Mouse (Mus musculus): Measurements from ENCODE around the gene Naaladl1. TPM values are rescaled to one million over a fixed set of nuclear protein-coding genes. Genes with fewer than 3 reads are reported as not detected.

The Naaladl1 gene
- total and polyA plus RNA-seq, 3 experiments, result 0.35 to 1.7 TPM; not detected in 1

GRCm38 (mm10) chr19:6113116-6113515, 7.5 kb downstream of the Naaladl1 start:
- DNase-seq (ENCODE audit: low read depth, low spot score), result no peak
- peaks cover 0 to 10% of the 10 kb centered on the region in 2 experiments; a peak in 2 of 4 replicates for H3K36me3 ChIP-seq (ENCODE audit: control insufficient read depth in 1 of 2, insufficient read depth in 2 of 2, low read length in 2 of 2)
- no peak overlapping the region for H3K9ac ChIP-seq (ENCODE audit: control insufficient read depth, low read depth, low read length, poor library complexity, severe bottlenecking)
- H3K27ac ChIP-seq (ENCODE audit: control insufficient read depth, low read depth, low read length), result no peak overlapping the region
- no peaks in the 10 kb centered on the region for H3K27me3 ChIP-seq (ENCODE audit: control insufficient read depth in 1 of 2, insufficient read depth in 2 of 2, low read length in 2 of 2)
- H3K9me3 ChIP-seq (replicated peaks; ENCODE audit: insufficient read depth, low read length), result no peaks in the 10 kb centered on the region
- H3K79me2 ChIP-seq (ENCODE audit: control insufficient read depth, insufficient read depth, low read length, poor library complexity), result peaks cover 20% of the 10 kb centered on the region
- TF ChIP-seq TBP (IDR thresholded peaks at IDR 0.05; ENCODE audit: low read depth, low read length), result no peak
- no peak for TF ChIP-seq ETS1 (IDR thresholded peaks at IDR 0.05; ENCODE audit: low read depth, low read length)
- TF ChIP-seq MYB (IDR thresholded peaks at IDR 0.05; ENCODE audit: low read depth, low read length), result no peak
- TF ChIP-seq TCF12 (IDR thresholded peaks at IDR 0.05; ENCODE audit: low read depth, low read length), result no peak
- no peak for TF ChIP-seq MXI1 (IDR thresholded peaks at IDR 0.05; ENCODE audit: low read depth, low read length)
- TF ChIP-seq CHD2 (IDR thresholded peaks at IDR 0.05; ENCODE audit: low read length), result no peak
- no peak for TF ChIP-seq MAZ (IDR thresholded peaks at IDR 0.05; ENCODE audit: low read depth, low read length)
- TF ChIP-seq MYC (IDR thresholded peaks at IDR 0.05; ENCODE audit: low read depth, low read length), result no peak
- no peak for TF ChIP-seq ZKSCAN1 (IDR thresholded peaks at IDR 0.05; ENCODE audit: low read depth, low read length)
- no peak for TF ChIP-seq USF1 (IDR thresholded peaks at IDR 0.05; ENCODE audit: low read depth, low read length)
- TF ChIP-seq CTCF (IDR thresholded peaks at IDR 0.05 in 2 of 3, conservative IDR thresholded peaks at IDR 0.05 in 1 of 3; ENCODE audit: control insufficient read depth in 1 of 3, insufficient read depth in 1 of 3, low read depth in 2 of 3, low read length in 3 of 3, poor library complexity in 1 of 3, severe bottlenecking in 1 of 3), result no peak
- no peak for TF ChIP-seq RCOR1 (IDR thresholded peaks at IDR 0.05; ENCODE audit: low read depth, low read length)
- H3K4me1 ChIP-seq (ENCODE audit: control insufficient read depth in 1 of 2, insufficient read depth in 2 of 2, low read length in 2 of 2), result peaks cover 2 to 10% of the 10 kb centered on the region in 2 experiments; a peak in 2 of 4 replicates
- H3K4me3 ChIP-seq (ENCODE audit: control insufficient read depth in 1 of 2, insufficient read depth in 1 of 2, low read depth in 2 of 2, low read length in 2 of 2), result no peak overlapping the region

- H3K27ac ChIP-seq (ENCODE audit: control insufficient read depth, low read depth, low read length), result no peak overlapping the region
- H3K79me2 ChIP-seq (ENCODE audit: control insufficient read depth, insufficient read depth, low read length, poor library complexity), result peaks cover 22% of the 10 kb centered on the region
- no peaks in the 10 kb centered on the region for H3K9me3 ChIP-seq (replicated peaks; ENCODE audit: insufficient read depth, low read length)
- H3K27me3 ChIP-seq (ENCODE audit: control insufficient read depth in 1 of 2, insufficient read depth in 2 of 2, low read length in 2 of 2), result no peaks in the 10 kb centered on the region
- no peak for TF ChIP-seq GABPA (IDR thresholded peaks at IDR 0.05; ENCODE audit: low read depth, low read length)
- TF ChIP-seq POLR2AphosphoS2 (IDR thresholded peaks at IDR 0.05; ENCODE audit: low read length), result no peak
- no peak for TF ChIP-seq POLR2A (IDR thresholded peaks at IDR 0.05; ENCODE audit: control insufficient read depth in 1 of 2, insufficient read depth in 1 of 2, low read depth in 1 of 2, low read length in 2 of 2, poor library complexity in 1 of 2)
- TF ChIP-seq CTCF (IDR thresholded peaks at IDR 0.05 in 2 of 3, conservative IDR thresholded peaks at IDR 0.05 in 1 of 3; ENCODE audit: control insufficient read depth in 1 of 3, insufficient read depth in 1 of 3, low read depth in 2 of 3, low read length in 3 of 3, poor library complexity in 1 of 3, severe bottlenecking in 1 of 3), result no peak
- TF ChIP-seq USF2 (IDR thresholded peaks at IDR 0.05; ENCODE audit: borderline replicate concordance in 1 of 2, insufficient read depth in 1 of 2, low read depth in 1 of 2, low read length in 2 of 2), result no peak
- TF ChIP-seq NRF1 (IDR thresholded peaks at IDR 0.05; ENCODE audit: insufficient read depth, low read depth, low read length, poor library complexity, severe bottlenecking), result no peak
- no peak for TF ChIP-seq ELF1 (IDR thresholded peaks at IDR 0.05; ENCODE audit: low read depth, low read length)
- no peak for TF ChIP-seq ZC3H11A (IDR thresholded peaks at IDR 0.05; ENCODE audit: low read depth, low read length)
- TF ChIP-seq MEF2A (IDR thresholded peaks at IDR 0.05; ENCODE audit: extremely low read depth, insufficient replicate concordance, low read depth, low read length, poor library complexity, severe bottlenecking), result no peak
- peak overlapping the region; percentile 88 for H3K9ac ChIP-seq (ENCODE audit: control insufficient read depth, low read depth, low read length, poor library complexity, severe bottlenecking)
- DNase-seq (ENCODE audit: low read depth, low spot score), result no peak
- peaks cover 2 to 10% of the 10 kb centered on the region in 2 experiments; a peak in 2 of 4 replicates for H3K4me1 ChIP-seq (ENCODE audit: control insufficient read depth in 1 of 2, insufficient read depth in 2 of 2, low read length in 2 of 2)
- H3K36me3 ChIP-seq (ENCODE audit: control insufficient read depth in 1 of 2, insufficient read depth in 2 of 2, low read length in 2 of 2), result peaks cover 0 to 10% of the 10 kb centered on the region in 2 experiments; a peak in 2 of 4 replicates
- peak overlapping the region; percentile 74 to 91; a peak in 1 of 4 replicates for H3K4me3 ChIP-seq (ENCODE audit: control insufficient read depth in 1 of 2, insufficient read depth in 1 of 2, low read depth in 2 of 2, low read length in 2 of 2)
Measured at GRCm38 (mm10) chr19:6116113-6116850, 10.7 kb downstream of the Naaladl1 start.
